Mouse (Mus musculus): ENCODE results near the gene Dhps.

Dhps gene

DNA sequence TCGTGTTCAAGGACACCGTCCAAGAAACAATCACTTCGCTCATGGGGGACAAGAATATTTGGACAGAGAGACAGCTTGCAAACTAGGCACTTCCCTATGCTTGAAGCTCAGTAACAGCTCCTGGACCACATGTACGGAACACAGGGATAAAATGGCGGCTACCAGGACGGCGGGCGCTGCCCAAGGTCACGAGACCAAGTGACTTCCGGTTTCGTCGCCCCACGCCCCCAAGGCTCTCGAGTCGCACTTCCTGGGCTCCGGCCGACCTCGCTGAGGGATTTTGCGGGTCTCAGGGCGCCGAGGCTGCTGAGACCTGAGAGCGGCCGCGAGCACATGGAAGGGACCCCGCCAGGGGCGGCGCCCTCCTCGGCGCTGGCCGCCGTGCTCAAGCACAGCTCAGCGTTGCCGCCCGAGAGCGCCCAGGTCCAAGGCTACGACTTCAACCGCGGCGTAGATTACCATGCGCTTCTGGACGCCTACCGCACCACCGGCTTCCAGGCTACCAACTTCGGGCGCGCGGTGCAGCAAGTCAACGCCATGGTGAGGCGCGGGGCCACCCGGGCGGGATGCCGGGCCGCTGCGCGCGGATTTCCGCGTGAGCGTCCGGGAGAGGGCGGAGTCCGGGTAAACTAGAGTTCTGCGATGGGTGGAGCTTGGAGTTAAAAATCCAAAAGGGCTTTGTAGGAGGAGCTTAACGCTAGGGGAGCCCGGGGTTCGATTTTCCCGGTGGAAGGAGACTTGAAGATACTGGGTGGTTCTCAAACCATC is at the start of gene Dhps:
Dhps (plus strand) TSS at position 244 of the 768 bp plus-strand sequence.
- in situ Hi-C loops (cut with MboI; ENCODE audit: unreplicated experiment in 2 of 2): loop anchor here in 1 of 2 experiments (5.0 to 25.0 kb wide), 5 partner anchors 47 to 1816 kb away; partner anchors contain the start of genes Asna1, Calr, N4bp1 and Rad23a

DNA sequence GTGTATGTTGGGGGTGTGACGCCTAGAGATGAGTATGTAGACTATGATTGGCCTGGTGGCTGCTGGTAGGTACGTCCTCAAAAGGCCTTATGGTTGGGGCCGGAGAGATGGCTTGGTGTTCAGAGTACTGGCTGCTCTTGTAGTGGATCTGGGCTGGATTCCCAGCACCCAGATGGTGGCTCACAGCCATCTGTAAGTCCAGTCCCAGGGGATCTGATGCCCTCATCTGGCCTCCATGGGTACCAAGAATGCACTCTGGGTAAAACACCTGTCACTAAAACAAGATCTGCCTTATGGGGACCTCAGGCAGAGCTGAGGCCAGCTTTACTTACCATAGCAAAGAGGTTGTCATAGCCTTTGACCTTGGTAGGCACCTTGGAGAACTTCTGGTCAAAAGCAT is 47.7 kb upstream of the Dhps start:
- in situ Hi-C loops (cut with MboI; ENCODE audit: unreplicated experiment in 2 of 2): loop anchor here (10.0 kb wide), 2 partner anchors 49 to 51 kb away; partner anchors contain the start of genes Dhps (in 1 of the 2) and Junb (in 1 of the 2)

DNA sequence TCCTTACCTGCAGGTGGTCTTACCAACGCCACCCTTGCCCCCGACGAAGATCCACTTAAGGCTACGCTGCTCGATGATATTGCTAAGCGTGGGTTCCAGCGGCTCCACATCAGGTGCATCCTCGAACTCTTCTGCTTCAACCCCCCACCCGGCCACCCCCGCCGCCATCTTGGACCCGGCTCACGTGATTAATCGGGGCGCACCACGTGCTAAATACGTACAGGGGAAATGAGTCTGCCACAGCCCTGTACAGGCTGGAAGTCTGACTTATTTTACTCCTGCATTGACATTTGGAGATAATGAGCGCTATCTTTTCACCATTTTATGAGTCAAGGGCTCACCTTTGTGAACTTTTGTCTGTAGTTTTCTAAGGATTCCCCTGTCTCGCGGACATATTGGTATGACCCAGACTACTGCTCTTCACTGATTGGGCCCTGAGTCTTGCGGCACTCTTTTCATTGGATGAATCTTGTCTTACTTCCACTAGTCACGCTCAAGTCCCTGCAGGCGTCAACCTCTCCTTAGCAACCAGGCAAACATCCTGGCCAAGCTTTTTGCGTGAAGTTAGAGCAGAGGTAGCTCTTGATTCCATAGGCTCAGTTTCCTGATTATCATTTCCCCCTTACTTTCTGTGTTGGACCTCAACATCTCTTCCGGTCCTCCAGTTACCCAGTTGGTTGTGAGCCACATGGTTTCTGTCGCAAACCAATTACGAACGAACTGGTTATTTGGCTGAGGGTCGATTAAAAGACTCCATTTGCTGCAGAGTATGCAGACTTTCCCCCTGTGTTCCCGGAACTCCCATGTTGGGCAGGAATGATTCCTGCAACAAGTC is 46.2 kb upstream of the Dhps start, which contains the start of gene Asna1:
Asna1 (minus strand) TSS at position 184 of the 835 bp plus-strand sequence.
- in situ Hi-C loops (cut with MboI; ENCODE audit: unreplicated experiment in 2 of 2): loop anchor here (5.0 to 10.0 kb wide), 3 partner anchors 49 to 58 kb away; partner anchors contain the start of genes Dhps (in 1 of the 2), Gm49661 (in 1 of the 2), Junb (in 1 of the 2) and Prdx2 (in 1 of the 2)

DNA sequence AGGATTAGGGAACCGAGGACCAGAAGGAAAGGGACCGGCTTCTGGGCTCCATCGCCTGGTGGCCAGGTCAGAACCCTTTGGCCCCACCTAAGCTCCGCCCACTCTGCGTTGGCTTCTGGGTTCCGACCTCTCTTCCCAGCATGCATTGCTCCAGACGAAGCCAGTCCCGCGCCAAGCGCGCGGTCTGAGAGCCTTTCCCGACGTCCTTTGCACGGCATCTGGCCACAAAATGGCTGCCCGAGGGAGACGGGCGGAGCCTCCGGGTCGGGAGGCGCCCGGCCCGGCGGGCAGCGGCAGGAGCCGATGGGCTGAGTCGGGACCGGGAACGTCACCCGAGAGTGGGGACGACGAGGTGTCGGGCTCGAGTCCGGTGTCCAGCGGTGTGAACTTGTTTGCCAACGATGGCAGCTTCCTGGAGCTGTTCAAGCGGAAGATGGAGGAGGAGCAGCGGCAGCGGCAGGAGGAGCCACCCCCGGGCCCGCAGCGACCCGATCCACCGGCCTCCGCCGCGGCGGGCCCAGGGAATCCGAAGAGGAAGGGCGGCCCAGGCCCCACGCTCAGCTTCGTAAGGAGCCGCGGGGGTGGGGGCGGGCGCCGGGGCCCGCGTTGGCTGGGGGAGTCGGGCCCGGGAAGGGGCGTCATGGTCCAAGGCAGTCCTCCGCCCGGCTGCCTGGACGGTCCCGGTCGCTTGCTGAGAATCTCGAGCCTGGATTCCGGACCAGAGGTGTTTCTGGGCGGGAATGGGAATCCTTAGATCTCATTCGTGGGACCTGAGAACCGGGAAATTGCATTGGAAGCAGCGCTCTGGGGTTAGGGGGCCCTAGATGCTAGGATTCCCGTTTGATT is 44.7 kb upstream of the Dhps start, which contains the start of gene Trir:
Trir (plus strand) TSS at position 154 of the 846 bp plus-strand sequence.
- in situ Hi-C loops (cut with MboI; ENCODE audit: unreplicated experiment in 2 of 2): loop anchor here (5.0 to 10.0 kb wide), 3 partner anchors 48 to 60 kb away; partner anchors contain the start of genes Dhps (in 1 of the 2), Gm49661 (in 1 of the 2), Junb (in 1 of the 2) and Prdx2 (in 1 of the 2)

DNA sequence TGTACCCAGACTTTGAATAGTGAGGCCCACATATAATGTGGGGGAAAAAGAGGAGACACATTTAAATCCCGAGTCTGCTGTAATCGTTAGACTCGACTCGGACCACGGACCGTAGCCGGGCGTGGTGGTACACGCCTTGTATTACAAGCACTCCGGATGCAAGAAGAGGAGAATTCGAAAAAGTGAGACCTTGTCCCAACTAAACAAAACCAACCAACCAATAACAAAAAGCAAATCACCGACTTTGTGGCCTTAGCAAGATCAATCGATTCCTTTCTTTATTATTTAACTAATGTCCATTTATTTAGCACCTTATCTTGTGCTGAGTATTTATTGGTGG is 44.1 kb upstream of the Dhps start:
- in situ Hi-C loops (cut with MboI; ENCODE audit: unreplicated experiment in 2 of 2): loop anchor here (5.0 to 10.0 kb wide), 3 partner anchors 47 to 60 kb away; partner anchors contain the start of genes Dhps (in 1 of the 2), Gm49661 (in 1 of the 2), Junb (in 1 of the 2) and Prdx2 (in 1 of the 2)

DNA sequence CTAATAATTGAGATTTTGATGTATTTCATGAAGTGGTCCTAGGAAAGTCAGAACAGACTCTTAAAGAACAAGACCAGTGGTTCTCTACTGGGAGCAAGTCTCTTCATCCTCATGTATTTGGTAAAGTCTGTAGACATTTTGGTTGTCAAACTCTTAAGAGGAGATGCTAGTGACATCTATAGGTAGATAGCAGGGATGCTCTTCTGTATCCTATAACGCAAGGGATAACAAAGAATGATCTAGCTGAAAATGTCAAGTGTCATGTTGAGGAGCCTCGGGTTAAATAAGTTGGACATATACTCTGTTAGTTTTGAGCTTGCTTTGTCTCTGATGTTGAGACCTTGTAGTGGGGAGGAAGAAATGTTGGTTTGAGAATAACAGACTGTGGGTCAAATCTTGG is 43.6 kb upstream of the Dhps start:
- in situ Hi-C loops (cut with MboI; ENCODE audit: unreplicated experiment in 2 of 2): loop anchor here (5.0 to 10.0 kb wide), 3 partner anchors 47 to 61 kb away; partner anchors contain the start of genes Dhps (in 1 of the 2), Gm49661 (in 1 of the 2), Junb (in 1 of the 2) and Prdx2 (in 1 of the 2)

DNA sequence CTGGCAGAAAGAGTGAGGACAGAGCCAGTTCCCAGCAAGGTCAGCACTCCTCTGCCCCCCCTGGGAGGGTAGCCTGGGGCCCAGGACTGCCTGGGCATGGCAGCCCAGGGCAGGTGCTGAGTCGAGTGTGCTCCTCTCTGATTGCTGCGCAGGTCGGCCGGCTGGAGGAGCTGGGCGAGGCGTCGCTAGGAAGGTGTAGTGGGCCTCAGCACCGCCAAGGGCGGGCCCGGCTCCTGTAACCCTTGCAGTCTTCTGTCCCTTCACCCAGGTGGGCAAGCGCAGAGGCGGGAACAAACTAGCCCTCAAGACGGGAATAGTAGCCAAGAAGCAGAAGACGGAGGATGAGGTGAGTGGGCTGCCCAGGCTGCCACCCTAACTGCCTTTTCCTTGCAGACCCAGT is 42.3 kb upstream of the Dhps start:
- in situ Hi-C loops (cut with MboI; ENCODE audit: unreplicated experiment in 2 of 2): loop anchor here (5.0 to 10.0 kb wide), 3 partner anchors 46 to 62 kb away; partner anchors contain the start of genes Dhps (in 1 of the 2), Gm49661 (in 1 of the 2), Junb (in 1 of the 2) and Prdx2 (in 1 of the 2)

DNA sequence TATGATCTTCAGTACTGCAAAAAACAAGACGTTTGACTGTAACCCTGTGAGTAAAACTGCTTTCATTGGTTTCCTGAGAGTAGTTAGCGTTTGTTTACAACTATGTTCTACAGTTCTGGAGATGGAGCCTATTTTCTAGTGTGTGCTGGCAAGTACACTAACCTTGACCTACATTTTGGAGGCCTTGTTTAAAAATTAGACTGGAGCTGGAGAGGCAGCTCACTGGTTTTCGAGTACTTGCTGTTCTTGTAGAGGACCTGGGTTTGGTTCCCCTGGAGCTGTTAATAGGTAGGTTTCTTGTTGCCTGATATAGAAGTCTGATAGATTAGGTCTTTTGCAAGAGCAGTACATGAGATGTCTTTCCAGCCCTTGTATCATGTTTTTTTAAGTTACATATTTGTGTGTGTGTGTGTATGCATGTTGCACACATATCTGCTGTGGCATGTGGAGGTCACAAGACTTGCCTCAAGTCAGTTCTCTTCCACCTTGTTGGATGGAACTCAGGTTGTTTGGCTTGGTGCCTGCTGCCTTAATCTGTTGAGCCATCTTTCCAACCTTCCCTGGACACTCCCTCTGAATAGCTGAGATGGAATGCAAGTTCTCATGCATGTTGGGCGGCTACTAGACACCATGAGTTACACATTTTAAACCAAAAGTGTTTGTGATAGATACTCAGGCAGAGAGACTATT is 38.8 kb upstream of the Dhps start:
- in situ Hi-C loops (cut with MboI; ENCODE audit: unreplicated experiment in 2 of 2): no loop called here

DNA sequence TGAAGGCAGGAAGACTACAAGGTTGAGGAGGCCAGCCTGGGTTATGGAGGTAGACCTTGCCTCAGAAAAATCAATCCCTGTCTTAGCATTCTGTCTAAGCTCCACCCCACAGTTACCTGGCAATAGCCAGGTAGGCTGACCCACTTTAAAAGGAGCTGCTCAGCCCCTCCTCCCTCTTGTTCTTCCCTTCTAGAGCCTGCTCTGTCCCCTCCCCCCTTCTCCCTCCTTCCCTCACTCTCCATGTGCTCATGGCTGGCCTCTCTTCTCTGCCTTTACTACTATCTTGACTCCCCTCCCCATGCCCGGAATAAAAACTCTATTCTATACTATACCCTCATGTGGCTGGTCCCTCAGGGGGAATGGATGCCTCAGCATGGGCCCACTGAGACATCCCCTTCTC is 37.7 kb upstream of the Dhps start:
- in situ Hi-C loops (cut with MboI; ENCODE audit: unreplicated experiment in 2 of 2): no loop called here

DNA sequence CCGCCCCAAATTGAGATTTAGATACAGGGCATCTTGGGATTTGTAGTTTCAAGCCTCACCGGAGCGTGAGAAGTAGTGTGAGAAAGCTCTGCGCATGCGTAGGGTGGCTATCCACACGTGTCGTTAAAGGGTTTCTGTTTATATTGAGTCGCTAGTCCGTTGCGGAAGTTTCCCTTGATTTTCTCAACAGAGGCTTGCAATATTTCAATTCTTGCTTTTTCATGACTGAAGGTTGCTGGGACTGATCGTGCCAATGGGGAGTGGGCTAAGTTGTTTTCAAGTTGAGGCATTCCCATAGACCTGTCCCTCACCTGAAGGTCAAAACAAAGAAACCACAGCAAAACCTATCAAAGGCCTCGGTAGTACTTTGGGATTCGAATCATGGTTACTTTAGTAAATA is 36.8 kb upstream of the Dhps start:
- in situ Hi-C loops (cut with MboI; ENCODE audit: unreplicated experiment in 2 of 2): no loop called here

DNA sequence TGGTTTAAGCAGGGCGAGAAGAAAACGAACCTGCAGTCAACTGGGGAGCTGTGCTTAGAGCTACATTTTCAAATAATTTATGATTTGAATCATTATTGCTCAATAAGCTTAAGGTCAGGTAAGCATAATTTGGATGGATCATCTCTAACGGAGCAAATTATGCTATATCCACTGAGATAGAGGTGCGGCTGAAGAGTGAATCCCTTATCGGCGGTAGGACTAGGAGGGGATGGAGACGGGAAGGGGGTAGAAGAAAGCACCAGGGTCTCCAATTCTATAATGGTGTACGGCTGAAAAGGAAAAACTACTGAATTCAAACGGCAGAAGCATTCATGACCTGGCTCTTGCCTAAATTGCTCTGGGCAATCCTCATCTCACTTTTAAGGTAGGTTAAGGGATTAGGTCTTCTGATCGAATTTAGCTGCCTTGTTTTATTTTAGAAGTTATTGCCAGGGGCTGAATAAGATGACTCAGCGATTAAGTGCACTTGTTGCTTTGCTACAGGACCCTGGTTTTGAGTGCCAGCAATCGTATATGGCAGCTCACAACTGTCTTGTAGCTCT is 36.3 kb upstream of the Dhps start:
- in situ Hi-C loops (cut with MboI; ENCODE audit: unreplicated experiment in 2 of 2): no loop called here

DNA sequence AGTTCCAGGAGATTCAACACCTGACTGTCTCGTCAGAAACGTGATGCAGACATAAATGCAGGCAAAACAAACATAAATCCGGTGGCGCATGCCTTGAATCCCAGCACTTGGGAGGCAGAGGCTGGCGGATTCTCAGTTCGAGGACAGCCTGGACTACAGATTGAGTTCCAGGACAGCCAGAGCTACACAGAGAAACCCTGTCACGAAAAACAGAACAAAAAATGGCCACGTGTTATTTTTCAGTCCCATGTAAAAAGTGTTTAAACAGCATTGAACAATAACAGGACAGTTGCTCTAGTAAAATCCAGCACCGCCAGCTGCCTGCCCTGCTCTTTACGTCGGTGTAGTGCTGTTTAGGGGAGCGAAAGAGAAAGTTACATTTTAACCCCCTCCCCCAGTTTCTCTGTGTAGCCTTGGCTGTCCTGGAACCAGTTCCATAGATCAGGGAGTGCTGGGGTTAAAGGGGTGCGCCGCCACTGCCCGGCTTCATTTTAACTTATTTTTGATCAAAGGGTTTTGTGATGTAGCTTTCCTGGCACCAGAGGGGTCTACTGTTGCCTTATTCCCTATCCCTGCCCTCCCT is 35.7 kb upstream of the Dhps start:
- in situ Hi-C loops (cut with MboI; ENCODE audit: unreplicated experiment in 2 of 2): no loop called here

DNA sequence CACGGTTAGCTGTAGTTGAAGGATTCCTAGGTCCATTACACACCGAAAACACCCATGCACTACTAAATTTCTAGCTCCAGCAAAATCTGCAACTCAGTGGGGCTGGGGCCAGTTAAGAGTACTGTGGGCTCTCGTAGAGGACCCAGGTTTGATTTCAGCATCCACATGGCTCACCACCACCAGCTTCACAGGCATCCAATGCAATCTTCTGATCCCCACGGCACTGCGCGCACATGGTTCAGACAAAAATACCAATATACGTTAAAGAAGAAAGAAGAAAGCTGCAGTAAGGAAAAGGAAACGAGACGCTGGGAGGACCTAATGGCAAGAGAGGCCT is 35.2 kb upstream of the Dhps start:
- in situ Hi-C loops (cut with MboI; ENCODE audit: unreplicated experiment in 2 of 2): no loop called here

DNA sequence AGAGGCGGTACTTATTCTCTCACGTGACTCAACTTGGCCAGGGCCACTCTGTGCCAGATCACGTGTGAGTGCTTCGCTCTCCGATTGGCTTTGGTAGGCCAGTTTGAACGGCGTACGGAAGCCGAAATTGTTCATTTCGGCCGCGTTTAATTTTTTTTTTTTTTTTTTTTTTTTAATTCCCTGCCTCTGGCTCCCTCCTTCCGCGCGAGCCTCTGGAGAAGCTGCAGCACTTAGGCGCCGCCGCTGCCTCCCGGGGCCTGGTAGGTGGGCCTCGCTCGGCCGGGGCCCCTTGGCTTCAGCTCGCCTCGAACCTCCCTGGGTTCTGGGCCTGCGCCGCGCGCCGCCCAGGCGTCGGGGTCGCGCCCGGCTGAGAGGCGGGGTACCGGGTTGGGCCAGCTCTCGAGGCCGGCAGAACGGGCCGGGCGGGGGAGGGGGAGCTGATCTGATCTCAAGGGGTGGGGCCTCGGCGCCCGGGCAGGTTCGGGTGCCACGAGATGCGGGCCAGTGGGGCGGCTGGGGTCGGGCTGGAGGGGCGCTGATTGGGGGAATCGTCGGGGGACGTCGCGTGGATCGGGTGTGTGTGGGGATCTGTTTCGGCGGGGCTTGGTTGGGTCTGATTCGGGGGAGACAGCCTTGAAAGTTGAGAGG is 34.7 kb upstream of the Dhps start, which contains the start of gene Tnpo2:
Tnpo2 (plus strand) TSS at position 198 of the 648 bp plus-strand sequence.
- in situ Hi-C loops (cut with MboI; ENCODE audit: unreplicated experiment in 2 of 2): no loop called here

DNA sequence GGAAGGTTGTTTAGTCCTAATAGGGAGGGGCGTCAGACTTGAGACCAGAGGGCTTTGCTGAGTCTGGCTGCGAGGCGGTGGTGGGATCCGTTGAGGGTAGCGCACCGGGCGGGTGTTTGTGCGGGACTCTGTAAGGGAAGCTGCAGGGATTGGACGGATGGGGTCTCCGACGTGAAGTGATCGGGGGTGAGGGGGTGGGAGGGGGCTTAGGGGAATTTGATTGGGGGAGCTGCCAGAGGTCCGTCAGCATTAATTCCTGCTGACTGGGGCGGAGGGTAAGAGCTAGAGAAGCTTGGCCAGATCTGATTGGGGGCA is 34.2 kb upstream of the Dhps start:
- in situ Hi-C loops (cut with MboI; ENCODE audit: unreplicated experiment in 2 of 2): no loop called here

DNA sequence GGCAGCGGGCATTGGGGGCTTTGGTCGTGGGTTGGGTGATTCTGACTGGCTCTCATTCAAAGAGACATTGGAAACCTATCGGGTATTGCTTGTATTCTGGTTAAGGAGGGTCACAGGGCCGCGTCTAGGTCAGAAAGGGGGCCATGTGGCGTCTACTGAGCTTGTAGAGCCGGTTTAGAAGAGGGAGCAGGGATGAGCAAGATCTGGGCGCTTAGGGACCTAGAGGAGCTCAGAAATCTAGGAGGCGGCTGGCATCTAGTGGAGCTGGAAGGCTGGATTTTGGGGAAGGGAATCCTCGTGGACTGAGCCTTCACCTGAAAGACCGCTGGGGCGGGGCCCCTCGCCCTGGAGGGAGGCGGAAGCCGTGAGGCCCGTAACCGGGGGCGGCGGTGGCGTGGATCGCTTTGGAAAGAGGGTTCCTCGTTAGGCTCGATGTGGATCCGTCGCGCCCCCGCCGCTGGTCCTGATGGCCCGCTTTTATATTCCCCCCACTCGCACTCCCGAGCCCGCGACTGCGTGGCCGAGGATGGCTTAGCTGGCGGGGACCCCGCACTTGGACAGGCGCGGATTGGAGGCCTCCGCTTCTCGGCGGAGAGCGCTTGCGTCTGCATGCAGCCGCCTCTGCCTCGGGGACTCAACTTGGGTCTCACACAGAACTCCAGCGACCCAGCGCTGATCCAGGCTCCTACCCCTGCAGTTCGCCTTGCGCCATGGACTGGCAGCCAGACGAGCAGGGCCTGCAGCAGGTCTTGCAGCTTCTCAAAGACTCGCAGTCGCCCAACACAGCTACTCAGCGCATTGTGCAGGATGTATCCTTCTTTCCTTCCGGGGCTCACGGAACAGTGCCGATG is 33.7 kb upstream of the Dhps start:
- in situ Hi-C loops (cut with MboI; ENCODE audit: unreplicated experiment in 2 of 2): no loop called here

DNA sequence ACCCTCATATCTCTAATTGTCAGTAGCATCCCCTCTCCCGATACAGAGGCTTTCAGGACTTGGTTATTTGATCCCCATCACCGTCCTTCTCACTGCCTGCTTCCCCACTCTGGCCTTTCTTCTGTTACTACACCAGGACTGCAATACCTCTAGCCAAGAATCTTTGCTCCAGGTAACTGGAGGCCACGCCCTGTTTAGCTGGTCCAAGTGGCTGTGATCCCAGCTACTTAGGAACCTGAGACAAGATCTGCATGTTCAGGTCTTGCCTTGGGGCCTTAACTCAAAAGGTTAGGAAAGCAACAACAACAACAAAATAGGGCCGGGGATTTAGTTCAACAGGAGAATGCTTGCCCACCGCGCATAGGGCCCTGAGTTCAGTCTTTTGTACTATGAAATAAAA is 27.9 kb upstream of the Dhps start:
- in situ Hi-C loops (cut with MboI; ENCODE audit: unreplicated experiment in 2 of 2): no loop called here
